Comparison of ENCODE assay signal across 17 mouse cellular contexts in genomic region chr9:25169626-25170025, GRCm38 (mm10). TPM values are rescaled to one million over a fixed set of nuclear protein-coding genes. Genes with fewer than 3 reads are reported as not detected.
DNase-seq lines count a peak whose midpoint lies in the region; ATAC-seq and TF ChIP-seq lines count a peak whose summit lies in the region.
"Had no signal": no experiment of that assay in that cellular context is flagged by ENCODE, and none has a peak within 500 bp of the region (broad histone marks: within the 10 kb centered on the region; RNA-seq: fewer than 3 reads in every experiment).

No protein-coding gene starts in this region.

- no peak for DNase-seq in heart, postnatal 25 days (ENCODE audit: low spot score)
- DNase-seq in layer of hippocampus, adult 2 months (ENCODE audit: low spot score in 2 of 2), result no peak
- no peak for DNase-seq in layer of hippocampus, adult 18-20 months (ENCODE audit: low spot score in 2 of 2)
- peak; percentile 44 for DNase-seq in 3T3-L1 (ENCODE audit: low read depth, low spot score)
- peak; percentile 33 for DNase-seq in NIH3T3 (ENCODE audit: low read depth)
- no peak for DNase-seq in adrenal gland, postnatal 14 days
- DNase-seq: adrenal gland, adult 2 months; cerebellum, adult 11 months; cerebellum, postnatal 14 days; embryo, embryonic 11 days; kidney, postnatal 14 days; spleen, adult 18-20 months had no signal

- peaks cover 24% of the 10 kb centered on the region for H3K4me1 ChIP-seq in heart, embryonic 13.5 days
- H3K4me1 ChIP-seq: forebrain, embryonic 13.5 days; hindbrain, embryonic 10.5 days; neural tube, embryonic 12.5 days had no signal

- peak; percentile 77 for TF ChIP-seq CTCF in layer of hippocampus, adult 2 months (conservative IDR thresholded peaks at IDR 0.05)

- intact Hi-C loops in heart, postnatal 25 days (cut with DNase I), result loop anchor here (2.0 to 5.0 kb wide), 2 partner anchors 83 to 423 kb away; partner anchors contain the start of gene Sept7

- no peaks in the 10 kb centered on the region for H3K36me3 ChIP-seq in heart, embryonic 13.5 days
- H3K36me3 ChIP-seq: hindbrain, embryonic 10.5 days; neural tube, embryonic 12.5 days had no signal

- no peaks in the 10 kb centered on the region for H3K9me3 ChIP-seq in heart, embryonic 13.5 days
- H3K9me3 ChIP-seq: forebrain, embryonic 13.5 days; hindbrain, embryonic 10.5 days; neural tube, embryonic 12.5 days had no signal

- no peaks in the 10 kb centered on the region for H3K27me3 ChIP-seq in heart, embryonic 13.5 days (replicated peaks)
- H3K27me3 ChIP-seq: forebrain, embryonic 13.5 days; neural tube, embryonic 12.5 days had no signal

- H3K4me3 ChIP-seq in heart, embryonic 13.5 days, result no peak overlapping the region
- H3K4me3 ChIP-seq in layer of hippocampus, adult 2 months, result no peak overlapping the region
- H3K4me3 ChIP-seq: forebrain, embryonic 13.5 days; hindbrain, embryonic 10.5 days; neural tube, embryonic 12.5 days had no signal

- H3K9ac ChIP-seq in heart, embryonic 13.5 days, result no peak overlapping the region
- H3K9ac ChIP-seq: forebrain, embryonic 13.5 days; neural tube, embryonic 12.5 days had no signal

- ATAC-seq in heart, embryonic 13.5 days (ENCODE audit: extremely low read depth, insufficient number of reproducible peaks, low FRiP score, low TSS enrichment), result no peak
- ATAC-seq: forebrain, embryonic 13.5 days; inflammation-experienced regulatory T-cells, adult 6 months had no signal

- H3K4me2 ChIP-seq in heart, embryonic 13.5 days, result no peak overlapping the region
- H3K4me2 ChIP-seq: forebrain, embryonic 13.5 days; neural tube, embryonic 12.5 days had no signal

- peak overlapping the region; percentile 56; the same call in 1 of the 2 replicates for H3K27ac ChIP-seq in heart, embryonic 13.5 days (replicated peaks)
- H3K27ac ChIP-seq in layer of hippocampus, adult 2 months, result peak overlapping the region; percentile 68
- H3K27ac ChIP-seq: forebrain, embryonic 13.5 days; hindbrain, embryonic 10.5 days; neural tube, embryonic 12.5 days had no signal

RNA-seq across cellular contexts. Expression of gene Herpud2, which starts 18.0 kb away (rescaled TPM):
- polyA plus RNA-seq in heart, embryonic 13.5 days (2015; fragmentation: Nextera tagmentation; extraction: Ambion mirVana), result 25.9 and 27.7 TPM in 2 replicates
- total RNA-seq in heart, postnatal 25 days (2021), result 10 to 100 TPM; 33.4 to 37.8 TPM
- total RNA-seq in layer of hippocampus, adult 2 months (2021), result 10 to 100 TPM; 44.4 to 46.5 TPM
- 10 to 100 TPM; 45.7 to 46.9 TPM for total RNA-seq in layer of hippocampus, adult 18-20 months (2021)
- total RNA-seq in adrenal gland, postnatal 14 days (2021), result 39.8 and 45.1 TPM in 2 replicates

Comparison
In these comparisons a context has a peak if more than half of its experiments do, and no peak if none do; other contexts are left out.
1. DNase-seq: peak in 3T3-L1 (single experiment) and NIH3T3 (single experiment); none in heart, postnatal 25 days (single experiment), layer of hippocampus, adult 2 months (0 of 2), layer of hippocampus, adult 18-20 months (0 of 2) and adrenal gland, postnatal 14 days (single experiment).